In the genomic region with DNA sequence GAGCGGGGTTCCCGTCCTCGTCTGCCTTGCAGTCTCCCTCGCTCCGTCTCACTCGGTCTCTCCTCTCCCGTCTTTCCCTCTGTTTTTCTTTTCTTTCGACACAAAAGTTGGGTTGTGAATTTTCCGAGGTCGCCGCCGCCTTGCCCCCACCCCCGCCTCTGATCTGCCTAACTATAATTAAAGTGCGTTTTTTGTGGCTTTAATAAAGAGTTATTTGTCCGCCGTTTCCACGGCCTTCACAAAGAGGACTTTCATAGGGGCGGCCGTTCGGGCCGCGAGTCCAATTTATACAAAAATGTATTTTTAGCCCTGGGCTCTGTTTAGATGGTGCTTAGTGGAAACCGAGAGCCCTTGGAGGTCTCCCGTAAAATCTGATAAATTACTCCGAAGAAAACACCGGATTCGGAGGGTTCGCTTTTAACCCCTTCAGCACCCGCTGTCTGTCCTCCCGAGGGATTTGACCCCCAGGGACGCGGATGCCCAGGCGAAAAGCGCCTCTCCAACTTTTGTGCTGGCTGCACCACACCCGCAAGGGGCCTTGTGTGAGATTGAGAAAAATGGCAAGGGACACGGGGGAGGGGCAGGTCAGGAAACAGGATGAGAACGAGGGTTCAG, we compare ENCODE assay signal across 9 mouse cellular contexts. TPM values are rescaled to one million over a fixed set of nuclear protein-coding genes. Genes with fewer than 3 reads are reported as not detected.
A peak's percentile ranks its signal among the peaks of the same experiment; 100 is the strongest.
DNase-seq lines count a peak whose midpoint lies in the region; ATAC-seq lines count a peak whose summit lies in the region.
"Had no signal": no experiment of that assay in that cellular context is flagged by ENCODE, and none has a peak within 500 bp of the region (broad histone marks: within the 10 kb centered on the region; RNA-seq: fewer than 3 reads in every experiment).

No protein-coding gene starts in this region.

- peak overlapping the region; percentile 84 for H3K27ac ChIP-seq in embryonic facial prominence, embryonic 15.5 days (replicated peaks)
- peak overlapping the region; percentile 75 for H3K27ac ChIP-seq in hindbrain, embryonic 14.5 days
- H3K27ac ChIP-seq in midbrain, embryonic 12.5 days (replicated peaks), result no peak overlapping the region
- H3K27ac ChIP-seq: liver, embryonic 14.5 days had no signal

- H3K36me3 ChIP-seq in embryonic facial prominence, embryonic 15.5 days, result no peaks in the 10 kb centered on the region
- no peaks in the 10 kb centered on the region for H3K36me3 ChIP-seq in hindbrain, embryonic 14.5 days (replicated peaks; ENCODE audit: control insufficient read depth, insufficient read depth)
- no peaks in the 10 kb centered on the region for H3K36me3 ChIP-seq in midbrain, embryonic 12.5 days

- peak overlapping the region; percentile 60 for H3K4me3 ChIP-seq in embryonic facial prominence, embryonic 15.5 days (replicated peaks)
- peak overlapping the region; percentile 45 for H3K4me3 ChIP-seq in hindbrain, embryonic 14.5 days (replicated peaks; ENCODE audit: low read length)
- peak overlapping the region; percentile 49 for H3K4me3 ChIP-seq in midbrain, embryonic 12.5 days

- H3K4me2 ChIP-seq in embryonic facial prominence, embryonic 15.5 days (replicated peaks), result peak overlapping the region; percentile 92
- H3K4me2 ChIP-seq in hindbrain, embryonic 14.5 days (replicated peaks), result peak overlapping the region; percentile 85
- H3K4me2 ChIP-seq in midbrain, embryonic 12.5 days (replicated peaks), result peak overlapping the region; percentile 87

- H3K4me1 ChIP-seq in embryonic facial prominence, embryonic 15.5 days, result peaks cover 92% of the 10 kb centered on the region
- peaks cover 58% of the 10 kb centered on the region for H3K4me1 ChIP-seq in hindbrain, embryonic 14.5 days (replicated peaks; ENCODE audit: control insufficient read depth, insufficient read depth, low read length)
- H3K4me1 ChIP-seq in midbrain, embryonic 12.5 days, result peaks cover 74% of the 10 kb centered on the region

- WGBS in embryonic facial prominence, embryonic 15.5 days, result under 1% methylated on average over 37 of the region's 37 CpGs
- whole genome bisulfite sequencing in hindbrain, embryonic 14.5 days, result under 1% methylated on average over 37 of the region's 37 CpGs
- WGBS in midbrain, embryonic 12.5 days, result under 1% methylated on average over 37 of the region's 37 CpGs

- H3K9ac ChIP-seq in embryonic facial prominence, embryonic 15.5 days, result peak overlapping the region; percentile 39; the same call in 1 of the 2 replicates
- H3K9ac ChIP-seq in hindbrain, embryonic 14.5 days, result peak overlapping the region; percentile 59
- peak overlapping the region; percentile 39; the same call in 1 of the 2 replicates for H3K9ac ChIP-seq in midbrain, embryonic 12.5 days (replicated peaks)
- H3K9ac ChIP-seq: liver, embryonic 14.5 days had no signal

- H3K27me3 ChIP-seq in embryonic facial prominence, embryonic 15.5 days, result peaks cover 58% of the 10 kb centered on the region
- peaks cover 92% of the 10 kb centered on the region for H3K27me3 ChIP-seq in hindbrain, embryonic 14.5 days (ENCODE audit: control insufficient read depth, insufficient read depth, low read length)
- peaks cover 100% of the 10 kb centered on the region for H3K27me3 ChIP-seq in midbrain, embryonic 12.5 days

- DNase-seq in embryo, embryonic 10.5 days (ENCODE audit: low spot score), result peak; percentile 42
- DNase-seq in embryo, embryonic 9.5 days (ENCODE audit: extremely low spot score), result no peak
- no peak for DNase-seq in hindbrain, embryonic 14.5 days (ENCODE audit: low spot score)
- DNase-seq in spleen, adult 18-20 months, result no peak
- no peak for DNase-seq in frontal cortex, postnatal 10 days (ENCODE audit: low spot score in 2 of 2)
- no peak for DNase-seq in adrenal gland, adult 8-10 months

- no peaks in the 10 kb centered on the region for H3K9me3 ChIP-seq in embryonic facial prominence, embryonic 15.5 days (replicated peaks)
- H3K9me3 ChIP-seq in hindbrain, embryonic 14.5 days (ENCODE audit: control insufficient read depth, low read length), result no peaks in the 10 kb centered on the region
- H3K9me3 ChIP-seq in midbrain, embryonic 12.5 days, result no peaks in the 10 kb centered on the region

- ATAC-seq in embryonic facial prominence, embryonic 15.5 days (ENCODE audit: insufficient number of reproducible peaks, low FRiP score, low TSS enrichment, low read depth), result no peak
- ATAC-seq in hindbrain, embryonic 14.5 days (ENCODE audit: low FRiP score), result no peak
- ATAC-seq in midbrain, embryonic 12.5 days (ENCODE audit: low FRiP score, low read depth), result no peak

RNA-seq across cellular contexts. Expression of a gene that starts 7.9 kb away (rescaled TPM):
- polyA plus RNA-seq in embryonic facial prominence, embryonic 15.5 days (2015; fragmentation: Nextera tagmentation; extraction: Ambion mirVana), result 17.8 and 20.6 TPM in 2 replicates
- 22.5 and 26.6 TPM in 2 replicates for polyA plus RNA-seq in hindbrain, embryonic 14.5 days (2014; fragmentation: Nextera tagmentation; extraction: Ambion mirVana)
- 7.7 and 14.1 TPM in 2 replicates for polyA plus RNA-seq in midbrain, embryonic 12.5 days (2016; fragmentation: Nextera tagmentation; extraction: Ambion mirVana)
- total RNA-seq in adrenal gland, adult 8-10 months (2022), result 10 to 100 TPM in 2 of 4 experiments, 1 to 10 TPM in 2; 6.6 to 57.7 (median 15.7) TPM
